ENCODE assay signal across 8 mouse cellular contexts in genomic region chr8:92356613-92357375, GRCm38 (mm10). TPM values are rescaled to one million over a fixed set of nuclear protein-coding genes. Genes with fewer than 3 reads are reported as not detected.
DNase-seq lines count a peak whose midpoint lies in the region; ATAC-seq lines count a peak whose summit lies in the region.

No protein-coding gene starts in this region.

- H3K9ac ChIP-seq in heart, embryonic 15.5 days = peak overlapping the region; percentile 74

- H3K27me3 ChIP-seq in heart, embryonic 15.5 days = peaks cover 40% of the 10 kb centered on the region
- peaks cover 33% of the 10 kb centered on the region for H3K27me3 ChIP-seq in hindbrain, embryonic 10.5 days (ENCODE audit: insufficient read depth, poor library complexity, severe bottlenecking)

- H3K4me3 ChIP-seq in heart, embryonic 15.5 days = peak overlapping the region; percentile 90
- H3K4me3 ChIP-seq in brown adipose tissue, adult 24 weeks (ENCODE audit: insufficient read depth, low read depth, low read length) = peak overlapping the region; percentile 75
- H3K4me3 ChIP-seq in hindbrain, embryonic 10.5 days = peak overlapping the region; percentile 93
- peak overlapping the region; percentile 20; the same call in 1 of the 2 replicates for H3K4me3 ChIP-seq in macrophage (ENCODE audit: inconsistent target)

- H3K36me3 ChIP-seq in heart, embryonic 15.5 days = no peaks in the 10 kb centered on the region
- H3K36me3 ChIP-seq in hindbrain, embryonic 10.5 days = peaks cover 21% of the 10 kb centered on the region
- H3K36me3 ChIP-seq in macrophage (ENCODE audit: inconsistent target) = no peaks in the 10 kb centered on the region

- no peaks in the 10 kb centered on the region for H3K79me2 ChIP-seq in macrophage (ENCODE audit: inconsistent target)

- WGBS in heart, embryonic 15.5 days = 2% methylated on average over 40 of the region's 40 CpGs
- under 1% methylated on average over 40 of the region's 40 CpGs for WGBS in hindbrain, embryonic 10.5 days
- WGBS in macrophage (ENCODE audit: missing documents) = 7% methylated on average over 36 of the region's 40 CpGs

- DNase-seq in heart, postnatal 4 days = no peak
- no peak for DNase-seq in hindbrain, embryonic 10.5 days (ENCODE audit: low spot score)
- no peak for DNase-seq in urinary bladder, postnatal 14 days (ENCODE audit: low spot score)
- DNase-seq in cerebellum, adult 8-10 months = no peak
- DNase-seq in kidney, adult 11 months = no peak

- H3K9me3 ChIP-seq in heart, embryonic 15.5 days (replicated peaks) = no peaks in the 10 kb centered on the region
- H3K9me3 ChIP-seq in hindbrain, embryonic 10.5 days = no peaks in the 10 kb centered on the region

- ATAC-seq in heart, embryonic 15.5 days (replicated peaks; ENCODE audit: insufficient number of reproducible peaks, insufficient read depth, low FRiP score, low read depth) = no peak

- peaks cover 31% of the 10 kb centered on the region for H3K4me1 ChIP-seq in heart, embryonic 15.5 days (replicated peaks)
- no peaks in the 10 kb centered on the region; the same call in 1 of the 2 replicates for H3K4me1 ChIP-seq in brown adipose tissue, adult 24 weeks (ENCODE audit: control insufficient read depth, insufficient read depth, insufficient read length, low read length)
- peaks cover 71% of the 10 kb centered on the region for H3K4me1 ChIP-seq in hindbrain, embryonic 10.5 days (replicated peaks)

- H3K27ac ChIP-seq in heart, embryonic 15.5 days = peak overlapping the region; percentile 94
- no peak overlapping the region for H3K27ac ChIP-seq in brown adipose tissue, adult 24 weeks (replicated peaks; ENCODE audit: low read depth, low read length)
- peak overlapping the region; percentile 97 for H3K27ac ChIP-seq in hindbrain, embryonic 10.5 days
- no peak overlapping the region for H3K27ac ChIP-seq in macrophage

- H3K4me2 ChIP-seq in heart, embryonic 15.5 days = peak overlapping the region; percentile 93

RNA-seq across cellular contexts. Expression of gene Irx5, which starts 0.6 kb away (rescaled TPM):
- polyA plus RNA-seq in heart, embryonic 15.5 days (2015; fragmentation: Nextera tagmentation; extraction: Ambion mirVana) = 7.7 and 8.6 TPM in 2 replicates
- total RNA-seq in heart, postnatal 4 days (2021) = 10 to 100 TPM; 12.0 to 12.7 TPM
- polyA plus RNA-seq in brown adipose tissue, adult 24 weeks (2012; ENCODE audit: insufficient read depth, insufficient read length, missing spikeins) = 0.44 and 0.67 TPM in 2 replicates
- polyA plus RNA-seq in hindbrain, embryonic 10.5 days (2016; fragmentation: Nextera tagmentation; extraction: Ambion mirVana) = 24.3 and 29.7 TPM in 2 replicates
- total RNA-seq in macrophage (2018; cell fraction: chromatin; rRNA removed) = under 1 TPM in 1 of 26 experiments, not detected in 25; 0.25 TPM
- total RNA-seq in macrophage (2018; cell fraction: cytosol; rRNA removed) = under 1 TPM in 2 of 26 experiments, not detected in 24; 0.04 to 0.05 TPM
- not detected for total RNA-seq in macrophage (2018; cell fraction: nucleus; rRNA removed)
- not detected in 3 replicates for polyA plus RNA-seq in macrophage (2018)

Comparison
In these comparisons a context has a peak if more than half of its experiments do, and no peak if none do; other contexts are left out.
1. H3K27ac ChIP-seq: peak in heart, embryonic 15.5 days (single experiment) and hindbrain, embryonic 10.5 days (single experiment); none in brown adipose tissue, adult 24 weeks (single experiment) and macrophage (single experiment).
2. H3K4me3 ChIP-seq: peak in every context shown above with its lines; median percentile 93 in hindbrain, embryonic 10.5 days; 90 in heart, embryonic 15.5 days; 75 in brown adipose tissue, adult 24 weeks; 20 in macrophage.